ENCODE assay signal across 19 mouse cellular contexts in genomic region chr2:58329589-58329988, GRCm38 (mm10). TPM values are rescaled to one million over a fixed set of nuclear protein-coding genes. Genes with fewer than 3 reads are reported as not detected.
DNase-seq lines count a peak whose midpoint lies in the region; TF ChIP-seq lines count a peak whose summit lies in the region.
"Had no signal": no experiment of that assay in that cellular context is flagged by ENCODE, and none has a peak within 500 bp of the region (broad histone marks: within the 10 kb centered on the region; RNA-seq: fewer than 3 reads in every experiment).

No protein-coding gene starts in this region.

- H3K27ac ChIP-seq in CH12.LX (ENCODE audit: insufficient read depth, low read depth) = no peak overlapping the region
- H3K27ac ChIP-seq in ES-E14 (ENCODE audit: insufficient read depth, low read depth, low read length, poor library complexity, severe bottlenecking) = no peak overlapping the region

- H3K9me3 ChIP-seq in CH12.LX (replicated peaks; ENCODE audit: low read length) (no peaks in the 10 kb centered on the region), ES-E14 (ENCODE audit: control insufficient read depth, insufficient read depth, low read depth, low read length) (no peaks in the 10 kb centered on the region)

- no peaks in the 10 kb centered on the region for H3K27me3 ChIP-seq in CH12.LX (replicated peaks)

- dilution Hi-C loops in CH12.LX (cut with MboI; ENCODE audit: extremely low pct_ligation_motif_present, extremely low pct_unique_long_range_greater_than_20kb, low sequenced_read_pairs) = no loop called here

- H3K4me3 ChIP-seq in CH12.LX (replicated peaks in 1 of 3; ENCODE audit: low read depth in 2 of 3, low read length in 2 of 3, poor library complexity in 1 of 3) = no peak overlapping the region
- H3K4me3 ChIP-seq in ES-E14 (ENCODE audit: insufficient read depth in 1 of 2, low read depth in 1 of 2, low read length in 2 of 2, poor library complexity in 1 of 2, severe bottlenecking in 1 of 2) = no peak overlapping the region

- in situ Hi-C loops in CH12.LX (cut with MboI; ENCODE audit: low pct_ligation_motif_present, low pct_unique_long_range_greater_than_20kb, low sequenced_read_pairs) (loop anchor here (10.0 kb wide), 1 partner anchor 125 kb away; no protein-coding TSS in a partner anchor), ES-E14 (cut with MboI; ENCODE audit: low sequenced_read_pairs in 2 of 2, unreplicated experiment in 2 of 2) (no loop called here)

- DNase-seq in CH12.LX (ENCODE audit: extremely low read depth) = no peak
- DNase-seq in ES-E14 (ENCODE audit: low read depth, low spot score) = no peak
- no peak for DNase-seq in layer of hippocampus, adult 9-11 months
- DNase-seq in urinary bladder, postnatal 25 days (ENCODE audit: low spot score) = no peak
- DNase-seq: adrenal gland, adult 2 months; adrenal gland, adult 8-10 months; adrenal gland, postnatal 10 days; adrenal gland, postnatal 14 days; adrenal gland, postnatal 25 days; adrenal gland, postnatal 36 days; B cell, adult 2 months; cerebellum, adult 11 months; cerebellum, adult 11-12 months; cerebellum, adult 18-20 months; cerebellum, adult 2 months; cerebellum, adult 8-10 months had no signal

- TF ChIP-seq EP300 in CH12.LX (IDR thresholded peaks at IDR 0.05; ENCODE audit: low read length) = no peak

- H3K36me3 ChIP-seq in CH12.LX (replicated peaks in 1 of 2; ENCODE audit: control insufficient read depth in 1 of 2, insufficient read depth in 1 of 2, low read length in 1 of 2) (no peaks in the 10 kb centered on the region), ES-E14 (ENCODE audit: control insufficient read depth, insufficient read depth, low read length, poor library complexity, severe bottlenecking) (no peaks in the 10 kb centered on the region; the same call in 1 of the 2 replicates)
- H3K36me3 ChIP-seq: G1E had no signal

- no peak for TF ChIP-seq POLR2A in CH12.LX (IDR thresholded peaks at IDR 0.05; ENCODE audit: low read depth, low read length)

- H3K4me1 ChIP-seq in CH12.LX (ENCODE audit: control insufficient read depth in 1 of 2, insufficient read depth in 2 of 2) (no peaks in the 10 kb centered on the region; a peak in 1 of 4 replicates), ES-E14 (ENCODE audit: control insufficient read depth in 2 of 2, insufficient read depth in 2 of 2, low read length in 2 of 2, poor library complexity in 1 of 2) (no peaks in the 10 kb centered on the region)

- H3K9ac ChIP-seq in CH12.LX (ENCODE audit: insufficient read depth, low read depth) (no peak overlapping the region), ES-E14 (ENCODE audit: insufficient read depth, low read depth, low read length, poor library complexity, severe bottlenecking) (no peak overlapping the region)

- no peak overlapping the region for H3K4me2 ChIP-seq in CH12.LX (ENCODE audit: insufficient read depth, low read depth, poor library complexity, severe bottlenecking)

- no peaks in the 10 kb centered on the region for H3K79me2 ChIP-seq in CH12.LX (replicated peaks; ENCODE audit: control insufficient read depth, extremely low read depth, insufficient read depth, poor library complexity, severe bottlenecking)

- no peak for TF ChIP-seq CTCF in CH12.LX (conservative IDR thresholded peaks at IDR 0.05 in 1 of 2, IDR thresholded peaks at IDR 0.05 in 1 of 2; ENCODE audit: low read depth in 2 of 2, low read length in 2 of 2)

- no peak for TF ChIP-seq RAD21 in CH12.LX (IDR thresholded peaks at IDR 0.05; ENCODE audit: low read depth, low read length)

TF ChIP-seq in CH12.LX, 34 proteins besides CTCF, POLR2A, EP300 and RAD21:
- TF ChIP-seq SIN3A (IDR thresholded peaks at IDR 0.05; ENCODE audit: low read length) (no peak), MAFK (IDR thresholded peaks at IDR 0.05; ENCODE audit: insufficient replicate concordance, low read length) (peak; percentile 64; the same call in 1 of the 2 replicates)

TF ChIP-seq in ES-E14, 5 proteins besides CTCF, POLR2A, EP300 and RAD21:
- TF ChIP-seq ZC3H11A (IDR thresholded peaks at IDR 0.05; ENCODE audit: borderline replicate concordance, low read depth, low read length) (no peak), MAFK (IDR thresholded peaks at IDR 0.05; ENCODE audit: insufficient read depth, low read depth, low read length) (peak; percentile 71)
TF ChIP-seq in ES-E14: peak in this region for 1.

RNA-seq across cellular contexts. Expression of gene Acvr1c, which starts 28.1 kb away (rescaled TPM):
- total RNA-seq in CH12.LX (2012; rRNA removed) = not detected in 2 replicates
- 0.03 and 0.05 TPM in 2 replicates for total RNA-seq in CH12.LX (2014; rRNA removed)
- 0.21 and 0.48 TPM in 2 replicates for polyA plus RNA-seq in CH12.LX (2012; ENCODE audit: insufficient read length, low read depth)
- not detected in 2 replicates for total RNA-seq in ES-E14 (2012; rRNA removed)
- total RNA-seq: MEL had no signal
- polyA plus RNA-seq: G1E, Patski had no signal
